Mouse (Mus musculus): ENCODE measurements around the gene Mcm3ap. TPM values are rescaled to one million over a fixed set of nuclear protein-coding genes. Genes with fewer than 3 reads are reported as not detected.

Mcm3ap gene
- polyA plus RNA-seq, 1 experiment from 2014 or later, result 42.1 TPM

GRCm38 (mm10) chr10:76548218-76548617 is 79.5 kb downstream of the Mcm3ap start:
- H3K9me3 ChIP-seq, result no peaks in the 10 kb centered on the region
- no peak overlapping the region for H3K4me3 ChIP-seq (replicated peaks)
- H3K27ac ChIP-seq, result no peak overlapping the region
- H3K27me3 ChIP-seq (replicated peaks), result no peaks in the 10 kb centered on the region
- peak; percentile 40; the same call in 1 of the 2 replicates for ATAC-seq
- no peak overlapping the region for H3K4me2 ChIP-seq (replicated peaks)
- H3K36me3 ChIP-seq, result peaks cover 72% of the 10 kb centered on the region
- no peaks in the 10 kb centered on the region for H3K4me1 ChIP-seq (replicated peaks)
- WGBS, result 85% methylated on average over 8 of the region's 8 CpGs
- H3K9ac ChIP-seq, result no peak overlapping the region

DNA sequence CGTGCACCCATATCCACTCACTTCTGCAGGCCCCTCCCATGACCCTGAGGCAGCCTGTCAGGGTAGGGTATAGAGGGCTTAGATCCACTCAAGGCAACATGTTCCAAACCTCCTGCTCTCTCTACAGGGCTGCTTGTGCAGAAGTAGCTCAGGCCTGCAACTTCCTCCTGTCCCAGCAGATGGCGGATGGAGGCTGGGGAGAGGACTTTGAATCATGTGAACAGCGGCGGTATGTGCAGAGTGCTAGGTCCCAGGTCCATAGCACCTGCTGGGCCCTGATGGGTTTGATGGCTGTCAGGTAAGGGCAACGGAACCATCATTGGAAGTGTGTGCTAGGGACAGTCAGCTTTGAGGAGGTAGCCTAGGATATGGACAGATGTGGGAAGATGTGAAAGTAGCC is 81.7 kb downstream of the Mcm3ap start:
- Histone ChIP-seq H3K36me3 (peaks cover 64% of the 10 kb centered on the region), H3K9ac (no peak overlapping the region), H3K27me3 (replicated peaks) (no peaks in the 10 kb centered on the region), H3K4me1 (replicated peaks) (no peaks in the 10 kb centered on the region), H3K9me3 (no peaks in the 10 kb centered on the region), H3K4me2 (replicated peaks) (no peak overlapping the region), H3K27ac (no peak overlapping the region), H3K4me3 (replicated peaks) (no peak overlapping the region)
- ATAC-seq, result no peak
- 92% methylated on average over 5 of the region's 5 CpGs for WGBS

DNA sequence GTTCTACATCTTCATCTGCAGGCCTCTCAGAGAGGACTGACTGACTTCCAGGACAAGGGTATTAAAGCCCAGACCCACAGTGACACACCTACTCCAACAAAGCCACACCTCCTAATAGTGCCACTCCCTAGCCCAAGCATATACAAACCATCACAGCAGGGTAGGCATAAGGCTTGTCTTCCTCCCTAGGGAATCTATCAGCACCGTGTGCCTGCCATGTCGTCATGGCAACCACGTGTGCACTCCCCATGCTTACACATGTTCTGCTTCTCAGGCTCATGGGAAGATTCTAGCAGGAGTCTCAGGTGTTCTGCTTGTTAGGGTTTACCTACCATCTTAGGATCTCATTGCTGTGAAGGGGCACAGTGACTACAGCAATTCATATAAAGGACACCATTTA is 82.8 kb downstream of the Mcm3ap start:
- Histone ChIP-seq H3K27me3 (replicated peaks) (no peaks in the 10 kb centered on the region), H3K9me3 (no peaks in the 10 kb centered on the region), H3K27ac (no peak overlapping the region), H3K4me3 (replicated peaks) (no peak overlapping the region), H3K4me2 (replicated peaks) (no peak overlapping the region), H3K9ac (no peak overlapping the region), H3K36me3 (peaks cover 58% of the 10 kb centered on the region), H3K4me1 (replicated peaks) (no peaks in the 10 kb centered on the region)
- WGBS, result 77% methylated on average over 3 of the region's 3 CpGs
- no peak for ATAC-seq

GRCm38 (mm10) chr10:76554061-76554460 is 85.3 kb downstream of the Mcm3ap start:
- ATAC-seq, result no peak
- 87% methylated on average over 5 of the region's 5 CpGs for WGBS
- H3K9me3 ChIP-seq, result no peaks in the 10 kb centered on the region
- no peak overlapping the region for H3K4me2 ChIP-seq (replicated peaks)
- H3K4me3 ChIP-seq (replicated peaks), result no peak overlapping the region
- H3K27ac ChIP-seq, result no peak overlapping the region
- H3K9ac ChIP-seq, result no peak overlapping the region
- H3K36me3 ChIP-seq, result peaks cover 45% of the 10 kb centered on the region
- no peaks in the 10 kb centered on the region for H3K27me3 ChIP-seq (replicated peaks)
- no peaks in the 10 kb centered on the region for H3K4me1 ChIP-seq (replicated peaks)

DNA sequence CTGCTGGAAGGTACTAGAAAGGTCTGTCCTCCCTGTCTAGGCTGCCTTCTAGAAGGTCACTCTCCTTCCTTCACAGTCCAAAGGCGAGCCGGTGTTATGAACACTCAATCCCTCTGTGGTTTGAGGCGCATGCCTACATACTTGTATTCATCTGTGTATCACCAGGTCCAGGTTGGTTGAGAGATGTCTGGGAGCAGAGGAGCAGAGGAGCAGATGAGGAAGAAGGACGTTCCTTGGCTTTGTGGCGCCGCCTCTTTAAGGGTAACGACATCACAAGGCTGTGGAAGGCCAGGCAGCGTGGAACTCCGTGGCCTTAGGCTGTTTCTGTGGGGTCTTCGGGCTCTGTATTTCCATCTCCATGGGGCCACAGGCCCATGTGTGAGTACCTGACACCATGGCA is 93.2 kb downstream of the Mcm3ap start, which contains the start of gene Spatc1l:
Gene Spatc1l (plus strand): TSS at position 301 of the 400 bp plus-strand sequence.
- ATAC-seq, result no peak
- no peak within 1 kb of the TSS for H3K27ac ChIP-seq
- H3K4me3 ChIP-seq (replicated peaks), result no peak within 1 kb of the TSS
- no peaks in the 10 kb centered on the region for H3K36me3 ChIP-seq
- H3K27me3 ChIP-seq (replicated peaks), result no peaks in the 10 kb centered on the region
- no peaks in the 10 kb centered on the region for H3K9me3 ChIP-seq
- H3K4me2 ChIP-seq (replicated peaks), result no peak within 1 kb of the TSS
- WGBS, result 84% methylated on average over 10 of the region's 10 CpGs
- H3K9ac ChIP-seq, result no peak within 1 kb of the TSS
- no peaks in the 10 kb centered on the region for H3K4me1 ChIP-seq (replicated peaks)

Other genes starting within 250 kb of the Mcm3ap start
- gene Prmt2, start 231.1 kb upstream of the Mcm3ap start, polyA plus RNA-seq (2015; fragmentation: Nextera tagmentation; extraction: Ambion mirVana), result 42.6 and 43.7 TPM in 2 replicates
- 2.2 and 2.6 TPM in 2 replicates for gene S100b, start 215.1 kb upstream of the Mcm3ap start, polyA plus RNA-seq (2015; fragmentation: Nextera tagmentation; extraction: Ambion mirVana)
- gene Dip2a, start 123.6 kb upstream of the Mcm3ap start, polyA plus RNA-seq (2015; fragmentation: Nextera tagmentation; extraction: Ambion mirVana), result 9.0 and 10.2 TPM in 2 replicates
- 2.0 TPM in 1 of 2 replicates, not detected in the other for gene AC141477.1, start 28.5 kb upstream of the Mcm3ap start, polyA plus RNA-seq (2015; fragmentation: Nextera tagmentation; extraction: Ambion mirVana)
- gene Pcnt, start 26.1 kb upstream of the Mcm3ap start, polyA plus RNA-seq (2015; fragmentation: Nextera tagmentation; extraction: Ambion mirVana), result 11.2 and 11.7 TPM in 2 replicates
- gene 2610028H24Rik, start 19.8 kb upstream of the Mcm3ap start, polyA plus RNA-seq (2015; fragmentation: Nextera tagmentation; extraction: Ambion mirVana), result not detected in 2 replicates
- gene Ybey, start 187 bp downstream of the Mcm3ap start, polyA plus RNA-seq (2015; fragmentation: Nextera tagmentation; extraction: Ambion mirVana), result 5.3 and 5.5 TPM in 2 replicates
- gene Lss, start 62.7 kb downstream of the Mcm3ap start, polyA plus RNA-seq (2015; fragmentation: Nextera tagmentation; extraction: Ambion mirVana), result 60.2 and 67.2 TPM in 2 replicates
- gene Spatc1l, start 93.3 kb downstream of the Mcm3ap start, polyA plus RNA-seq (2015; fragmentation: Nextera tagmentation; extraction: Ambion mirVana), result not detected in 2 replicates
- gene Ftcd, start 106.7 kb downstream of the Mcm3ap start, polyA plus RNA-seq (2015; fragmentation: Nextera tagmentation; extraction: Ambion mirVana), result 0.64 and 1.3 TPM in 2 replicates
- gene Col6a2, start 154.7 kb downstream of the Mcm3ap start, polyA plus RNA-seq (2015; fragmentation: Nextera tagmentation; extraction: Ambion mirVana), result 274 and 282 TPM in 2 replicates